Mouse (Mus musculus) testis, adult 2 months (tissue): Measurements from ENCODE around the gene Apopt1. TPM values are rescaled to one million over a fixed set of nuclear protein-coding genes. Genes with fewer than 3 reads are reported as not detected.
"Not testable (repeated sequence)": the region's sequence is repeated elsewhere in the genome, so short reads cannot be mapped to it uniquely, and the experiment has no call there.

Experiments used
- H3K27ac ChIP-seq: fragments of 200-500 bp; 2 replicates; pipeline ENCODE4 v1.5.1; 2012; ENCODE audit warnings: low read depth, low read length; ENCODE audit not compliant: control insufficient read depth, insufficient read depth
- H3K27me3 ChIP-seq: fragments of 200-500 bp; 2 replicates; pipeline ENCODE4 v1.6.1; 2012; ENCODE audit warnings: mild to moderate bottlenecking, low read length, moderate library complexity; ENCODE audit not compliant: control insufficient read depth, insufficient read depth
- H3K36me3 ChIP-seq: fragments of 200-500 bp; 2 replicates; pipeline ENCODE4 v1.6.1; 2012; ENCODE audit warnings: mild to moderate bottlenecking, low read length; ENCODE audit not compliant: control insufficient read depth, insufficient read depth
- H3K4me1 ChIP-seq: fragments of 200-500 bp; 2 replicates; pipeline ENCODE4 v1.6.1; 2012; ENCODE audit warnings: low read length; ENCODE audit not compliant: control insufficient read depth, insufficient read depth
- H3K4me3 ChIP-seq: fragments of 200-500 bp; 2 replicates; pipeline ENCODE4 v1.5.1; 2012; ENCODE audit warnings: low read depth, mild to moderate bottlenecking, low read length, moderate library complexity, mixed read lengths; ENCODE audit not compliant: control insufficient read depth
- CTCF ChIP-seq: fragments of 200-500 bp; IDR thresholded peaks from 2 replicates; pipeline ENCODE4 v1.5.1; 2012; ENCODE audit warnings: low read depth, mild to moderate bottlenecking, inconsistent platforms, low read length, moderate library complexity; ENCODE audit not compliant: control insufficient read depth, insufficient read depth, insufficient replicate concordance
- POLR2A ChIP-seq: fragments of 200-500 bp; IDR thresholded peaks from 2 replicates; pipeline ENCODE4 v1.6.1; 2012; ENCODE audit warnings: low read depth, mild to moderate bottlenecking, inconsistent platforms, low read length, moderate library complexity; ENCODE audit not compliant: control insufficient read depth
- polyA plus RNA-seq: library from polyadenylated mRNA; depleted of rRNA; stranded (reverse); fragments of >200 nt; gene quantifications from 2 replicates; pipeline ENCODE4 v1.2.3, GENCODE M21; 2012

The Apopt1 gene
- polyA plus RNA-seq, 1 experiment = 39.9 TPM

DNA sequence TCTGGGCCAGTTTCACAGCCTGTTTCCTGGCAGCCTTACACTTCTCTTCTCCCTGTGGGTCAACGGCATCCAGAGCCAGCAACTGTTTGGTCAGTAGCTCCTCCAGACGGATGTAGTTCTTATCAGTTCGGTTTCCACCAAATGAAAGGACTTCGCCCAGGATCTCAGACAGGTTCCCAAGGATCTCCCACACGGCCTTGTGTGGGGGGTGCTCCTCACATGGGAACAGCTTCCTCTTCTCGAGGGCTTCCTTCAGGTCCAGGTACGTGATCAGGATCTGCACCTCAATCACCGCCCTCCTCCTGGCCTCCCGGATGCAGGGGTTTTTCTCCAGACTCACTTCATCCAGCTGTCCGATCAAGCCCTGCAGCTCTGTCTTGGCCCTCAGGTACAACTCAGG lies 3.0 kb upstream of the Apopt1 start:
- no peak for TF ChIP-seq CTCF
- no peak for TF ChIP-seq POLR2A
- Histone ChIP-seq H3K4me3 (peak overlapping the region; percentile 98), H3K4me1 (peaks cover 7% of the 10 kb centered on the region; the same call in 1 of the 2 replicates), H3K27ac (no peak overlapping the region), H3K27me3 (no peaks in the 10 kb centered on the region), H3K36me3 (no peaks in the 10 kb centered on the region; the same call in 1 of the 2 replicates)

DNA sequence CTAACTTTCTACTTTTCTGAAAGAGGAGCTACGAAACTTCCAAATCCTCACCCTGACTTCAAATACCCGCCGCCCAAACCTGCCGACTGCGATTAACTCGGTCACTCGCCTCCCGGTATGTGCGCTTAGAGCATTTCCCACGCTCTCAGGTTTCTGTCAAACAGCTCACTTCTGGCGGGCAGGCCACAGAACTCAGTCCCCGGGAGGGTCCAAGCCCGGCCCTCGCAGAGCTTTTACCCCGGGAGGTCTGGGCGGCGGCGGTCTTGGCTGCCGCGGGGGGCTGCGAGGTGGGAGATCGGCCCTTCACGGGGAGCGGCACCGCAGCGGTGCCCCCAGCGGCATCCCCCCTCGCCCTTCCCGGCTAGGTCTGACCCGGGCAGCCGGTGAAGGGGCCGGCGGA lies 585 bp upstream of the Apopt1 start:
- Histone ChIP-seq H3K27me3 (no peaks in the 10 kb centered on the region), H3K27ac (peak overlapping the region; percentile 95), H3K4me1 (peaks cover 8% of the 10 kb centered on the region), H3K4me3 (peak overlapping the region; percentile 98), H3K36me3 (no peaks in the 10 kb centered on the region; the same call in 1 of the 2 replicates)
- TF ChIP-seq POLR2A (no peak), CTCF (no peak)

GRCm38 (mm10) chr12:111713880-111714279 lies 819 bp downstream of the Apopt1 start:
- not testable (repeated sequence) for H3K36me3 ChIP-seq, H3K27ac ChIP-seq, H3K4me1 ChIP-seq, H3K27me3 ChIP-seq
- H3K4me3 ChIP-seq = peak overlapping the region; percentile 76

DNA sequence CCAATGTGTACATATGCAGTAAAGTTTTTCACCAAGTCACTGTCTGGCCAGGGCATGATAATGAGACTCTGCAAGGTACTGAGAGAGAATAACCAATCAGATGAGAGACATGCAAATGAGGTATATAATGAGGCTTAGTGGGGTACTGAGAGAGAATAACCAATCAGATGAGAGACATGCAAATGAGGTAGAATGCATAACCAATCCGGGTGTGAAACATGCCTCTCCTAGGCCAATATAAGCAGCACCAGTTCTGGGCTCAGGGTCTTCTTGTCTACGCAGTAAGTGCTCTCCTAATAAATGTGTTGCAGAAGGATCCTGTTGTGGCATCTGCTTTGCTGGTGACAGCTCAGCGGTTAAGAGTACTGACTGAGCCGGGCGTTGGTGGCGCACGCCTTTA lies 3.4 kb downstream of the Apopt1 start:
- no peak overlapping the region for H3K4me3 ChIP-seq
- H3K36me3 ChIP-seq = no peaks in the 10 kb centered on the region
- H3K27me3 ChIP-seq = no peaks in the 10 kb centered on the region
- no peak overlapping the region for H3K27ac ChIP-seq
- H3K4me1 ChIP-seq = peaks cover 6% of the 10 kb centered on the region
- no peak for TF ChIP-seq CTCF
- no peak for TF ChIP-seq POLR2A

DNA sequence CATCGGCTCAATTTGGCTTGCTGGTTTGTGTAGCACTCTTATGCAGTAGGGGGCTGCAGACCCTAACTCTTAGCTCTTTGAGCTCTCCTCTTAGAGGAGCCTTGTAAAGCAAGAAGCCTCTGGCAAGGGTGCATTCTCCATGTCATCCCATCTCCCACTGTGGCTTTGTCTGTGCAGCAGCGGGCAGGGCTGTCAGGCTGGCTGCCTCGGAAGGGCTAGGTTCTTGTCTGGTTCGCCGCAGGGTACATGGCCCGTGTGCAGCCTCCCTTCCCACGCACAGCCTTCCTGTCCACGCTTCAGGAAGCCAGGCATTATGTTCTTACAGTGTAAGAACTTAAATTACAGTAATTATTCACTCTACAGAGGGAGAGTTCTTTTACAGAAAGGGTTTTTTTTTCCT lies 5.6 kb downstream of the Apopt1 start:
- Histone ChIP-seq H3K36me3 (no peaks in the 10 kb centered on the region), H3K4me1 (peaks cover 5% of the 10 kb centered on the region; the same call in 1 of the 2 replicates), H3K27ac (no peak overlapping the region), H3K4me3 (no peak overlapping the region), H3K27me3 (no peaks in the 10 kb centered on the region)
- no peak for TF ChIP-seq POLR2A

DNA sequence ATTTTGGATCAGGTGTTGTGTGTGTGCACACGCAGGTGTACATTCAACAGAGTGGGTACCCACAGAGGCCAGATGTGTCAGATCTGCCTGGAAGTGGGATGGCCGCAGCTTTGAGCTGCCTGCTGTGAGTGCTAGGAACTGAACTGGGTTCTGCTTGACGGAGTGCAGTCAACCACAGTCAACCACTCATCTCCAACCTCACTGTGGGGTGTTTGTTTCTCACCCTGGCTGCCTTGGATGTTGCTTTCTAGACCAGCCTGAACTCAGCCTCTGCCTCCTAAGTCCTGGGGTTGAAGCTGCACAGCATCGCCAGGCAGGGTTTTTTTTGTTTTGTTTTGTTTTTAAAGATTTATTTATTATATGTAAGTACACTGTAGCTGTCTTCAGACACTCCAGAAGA lies 7.2 kb downstream of the Apopt1 start:
- H3K4me3 ChIP-seq = no peak overlapping the region
- H3K4me1 ChIP-seq = peaks cover 2% of the 10 kb centered on the region; the same call in 1 of the 2 replicates
- TF ChIP-seq POLR2A (no peak), CTCF (no peak)
- no peaks in the 10 kb centered on the region for H3K27me3 ChIP-seq
- no peak overlapping the region for H3K27ac ChIP-seq
- H3K36me3 ChIP-seq = no peaks in the 10 kb centered on the region

- no peak overlapping the region for H3K4me3 ChIP-seq
- no peak overlapping the region for H3K27ac ChIP-seq
- H3K36me3 ChIP-seq = no peaks in the 10 kb centered on the region
- TF ChIP-seq POLR2A (no peak), CTCF (peak; percentile 60; the same call in 1 of the 2 replicates)
- no peaks in the 10 kb centered on the region for H3K27me3 ChIP-seq
- H3K4me1 ChIP-seq = peaks cover under 1% of the 10 kb centered on the region; the same call in 1 of the 2 replicates
Measured at GRCm38 (mm10) chr12:111722654-111723053, 9.6 kb downstream of the Apopt1 start.

DNA sequence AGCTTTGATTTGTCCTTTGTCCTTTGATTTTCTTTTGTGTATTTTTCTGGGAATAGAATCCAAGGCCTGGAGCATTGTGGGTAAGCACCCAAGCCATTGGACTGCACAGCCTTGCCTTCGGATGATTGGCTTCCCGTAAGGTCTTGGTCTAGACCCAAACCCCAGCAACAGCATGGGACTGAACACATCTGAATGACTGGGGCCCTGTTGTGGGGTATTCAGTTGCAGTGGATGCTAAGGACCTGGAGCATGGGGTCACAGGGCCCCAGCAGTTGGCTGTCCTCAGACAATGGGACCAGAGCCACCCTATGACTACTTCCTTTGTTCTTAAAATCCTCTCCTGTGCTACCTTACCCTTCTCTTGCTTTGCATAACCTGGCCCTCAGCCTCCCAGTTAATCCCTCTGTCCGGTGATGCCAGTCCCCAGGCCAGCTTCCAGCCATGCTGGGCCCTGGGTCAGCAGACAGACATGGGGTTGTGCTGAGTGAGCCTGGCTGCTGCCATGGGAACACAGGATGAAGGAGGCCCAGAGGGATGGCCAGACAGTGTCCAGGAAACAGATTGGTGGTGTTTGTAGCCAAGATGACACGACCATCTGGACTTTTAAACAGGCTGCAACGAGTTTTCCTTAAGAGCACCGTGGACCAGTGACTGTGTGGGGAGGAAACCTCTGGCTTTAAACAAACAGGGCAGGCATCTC lies 11.7 kb downstream of the Apopt1 start:
- Histone ChIP-seq H3K4me3 (no peak overlapping the region), H3K27ac (no peak overlapping the region), H3K4me1 (peaks cover 2% of the 10 kb centered on the region; the same call in 1 of the 2 replicates), H3K27me3 (no peaks in the 10 kb centered on the region), H3K36me3 (no peaks in the 10 kb centered on the region)
- TF ChIP-seq POLR2A (no peak), CTCF (no peak)
